Mouse (Mus musculus) MEL (cell line): ENCODE data around the gene Exoc5. TPM values are rescaled to one million over a fixed set of nuclear protein-coding genes. Genes with fewer than 3 reads are reported as not detected.

Experiments
- DNase-seq: peaks from one replicate; pipeline ENCODE4 v3.0.0; 2011; ENCODE audit warnings: low read depth, low spot score
- H3K27ac ChIP-seq: 2 replicates; pipeline ENCODE4 v1.5.1; 2012; ENCODE audit warnings: low read depth, mild to moderate bottlenecking, control low read depth, low read length, moderate library complexity; ENCODE audit not compliant: control insufficient read depth
- H3K27me3 ChIP-seq, 2 experiments: fragments of 150-350 bp in 1 of 2; sonication (generic) in 1 of 2; 2 replicates each; pipeline ENCODE4 v1.6.1; 2012; ENCODE audit warnings: low read length in 2 of 2, mild to moderate bottlenecking in 2 of 2, improper control_type of control experiment in 1 of 2, moderate library complexity in 1 of 2; ENCODE audit not compliant: insufficient read depth in 2 of 2, control insufficient read depth in 1 of 2
- H3K36me3 ChIP-seq, 2 experiments: 2 replicates each; pipeline ENCODE4 v1.6.1; 2012 to 2014; ENCODE audit warnings: low read length in 2 of 2, improper control_type of control experiment in 1 of 2, inconsistent platforms in 1 of 2, mild to moderate bottlenecking in 1 of 2; ENCODE audit not compliant: insufficient read depth in 2 of 2, control insufficient read depth in 1 of 2
- H3K4me1 ChIP-seq, 2 experiments: fragments of 150-350 bp in 1 of 2; sonication (generic) in 1 of 2; 2 replicates each; pipeline ENCODE4 v1.6.1; 2012; ENCODE audit warnings: low read length in 2 of 2, improper control_type of control experiment in 1 of 2, mild to moderate bottlenecking in 1 of 2; ENCODE audit not compliant: insufficient read depth in 2 of 2, control insufficient read depth in 1 of 2
- H3K4me3 ChIP-seq, 2 experiments: fragments of 150-350 bp in 1 of 2; sonication (generic) in 1 of 2; 2 replicates each; pipeline ENCODE4 v1.5.1; 2012; ENCODE audit warnings: low read depth in 2 of 2, low read length in 2 of 2, mild to moderate bottlenecking in 2 of 2, moderate library complexity in 2 of 2, control low read depth in 1 of 2, improper control_type of control experiment in 1 of 2; ENCODE audit not compliant: control insufficient read depth in 1 of 2, insufficient read depth in 1 of 2
- H3K79me2 ChIP-seq: 2 replicates; pipeline ENCODE4 v1.6.1; 2012; ENCODE audit warnings: mild to moderate bottlenecking, low read length, moderate library complexity; ENCODE audit not compliant: control insufficient read depth, poor library complexity, insufficient read depth
- H3K9ac ChIP-seq: 2 replicates; pipeline ENCODE4 v1.6.1; 2012; ENCODE audit warnings: low read depth, mild to moderate bottlenecking, control low read depth, low read length, moderate library complexity; ENCODE audit not compliant: control insufficient read depth, poor library complexity, severe bottlenecking
- H3K9me3 ChIP-seq: fragments of 150-350 bp; sonication (generic); replicated peaks from 2 replicates; pipeline ENCODE4 v1.6.1; 2012; ENCODE audit warnings: mild to moderate bottlenecking, low read length, improper control_type of control experiment, moderate library complexity; ENCODE audit not compliant: insufficient read depth
- BHLHE40 ChIP-seq: IDR thresholded peaks from 2 replicates; pipeline ENCODE4 v1.6.1; 2012; ENCODE audit warnings: low read depth, mild to moderate bottlenecking, inconsistent platforms, low read length, improper control_type of control experiment, borderline replicate concordance
- CTCF ChIP-seq, 3 experiments: IDR thresholded peaks in 2 of 3; conservative IDR thresholded peaks in 1 of 3; 2 replicates each; pipeline ENCODE4 v1.5.1; 2011 to 2012; ENCODE audit warnings: low read length in 3 of 3, low read depth in 2 of 3, mild to moderate bottlenecking in 2 of 3, improper control_type of control experiment in 1 of 3, inconsistent platforms in 1 of 3, mixed read lengths in 1 of 3, moderate library complexity in 1 of 3; ENCODE audit not compliant: control insufficient read depth in 1 of 3, insufficient read depth in 1 of 3, poor library complexity in 1 of 3, severe bottlenecking in 1 of 3
- GABPA ChIP-seq: IDR thresholded peaks from 2 replicates; pipeline ENCODE4 v1.6.1; 2012; ENCODE audit warnings: low read depth, mild to moderate bottlenecking, inconsistent platforms, low read length, improper control_type of control experiment, moderate library complexity
- HCFC1 ChIP-seq: IDR thresholded peaks from 2 replicates; pipeline ENCODE4 v1.6.1; 2012; ENCODE audit warnings: low read depth, mild to moderate bottlenecking, inconsistent platforms, low read length, improper control_type of control experiment, moderate library complexity
- JUND ChIP-seq: IDR thresholded peaks from 2 replicates; pipeline ENCODE4 v1.6.1; 2011; ENCODE audit warnings: low read depth, mild to moderate bottlenecking, improper control_type of control experiment, low read length
- KAT2A ChIP-seq: conservative IDR thresholded peaks from 2 replicates; pipeline ENCODE4 v1.6.1; 2012; ENCODE audit warnings: low read depth, low read length, improper control_type of control experiment, inconsistent platforms
- MAFK ChIP-seq: IDR thresholded peaks from 2 replicates; pipeline ENCODE4 v1.6.1; 2011; ENCODE audit warnings: low read depth, mild to moderate bottlenecking, low read length, improper control_type of control experiment, borderline replicate concordance
- MAZ ChIP-seq: IDR thresholded peaks from 2 replicates; pipeline ENCODE4 v1.6.1; 2012; ENCODE audit warnings: low read depth, mild to moderate bottlenecking, inconsistent platforms, low read length, improper control_type of control experiment
- MEF2A ChIP-seq: IDR thresholded peaks from 2 replicates; pipeline ENCODE4 v1.6.1; 2014; ENCODE audit warnings: low read depth, mild to moderate bottlenecking, inconsistent platforms, low read length, improper control_type of control experiment; ENCODE audit not compliant: poor library complexity, insufficient replicate concordance, severe bottlenecking; ENCODE audit errors: extremely low read depth
- MXI1 ChIP-seq: IDR thresholded peaks from 2 replicates; pipeline ENCODE4 v1.6.1; 2011; ENCODE audit warnings: mild to moderate bottlenecking, low read depth, low read length, improper control_type of control experiment
- MYB ChIP-seq: IDR thresholded peaks from 2 replicates; pipeline ENCODE4 v1.6.1; 2011; ENCODE audit warnings: mild to moderate bottlenecking, low read depth, low read length, improper control_type of control experiment
- MYC ChIP-seq: IDR thresholded peaks from 2 replicates; pipeline ENCODE4 v1.6.1; 2011; ENCODE audit warnings: low read depth, mild to moderate bottlenecking, low read length, improper control_type of control experiment, moderate library complexity
- NELFE ChIP-seq: IDR thresholded peaks from 2 replicates; pipeline ENCODE4 v1.6.1; 2011; ENCODE audit warnings: low read depth, low read length, improper control_type of control experiment
- POLR2AphosphoS2 ChIP-seq: IDR thresholded peaks from 2 replicates; pipeline ENCODE4 v1.6.1; 2011; ENCODE audit warnings: low read length, improper control_type of control experiment
- RAD21 ChIP-seq: IDR thresholded peaks from 2 replicates; pipeline ENCODE4 v1.6.1; 2011; ENCODE audit warnings: mild to moderate bottlenecking, low read depth, low read length, improper control_type of control experiment
- RCOR1 ChIP-seq: IDR thresholded peaks from 2 replicates; pipeline ENCODE4 v1.6.1; 2012; ENCODE audit warnings: low read depth, mild to moderate bottlenecking, inconsistent platforms, low read length, improper control_type of control experiment
- SIN3A ChIP-seq: IDR thresholded peaks from 2 replicates; pipeline ENCODE4 v1.6.1; 2012; ENCODE audit warnings: low read length, improper control_type of control experiment, inconsistent platforms
- SMC3 ChIP-seq: IDR thresholded peaks from 2 replicates; pipeline ENCODE4 v1.6.1; 2011; ENCODE audit warnings: low read depth, low read length, improper control_type of control experiment
- TAL1 ChIP-seq: IDR thresholded peaks from 2 replicates; pipeline ENCODE4 v1.6.1; 2012; ENCODE audit warnings: mild to moderate bottlenecking, inconsistent platforms, low read length, moderate library complexity, mixed read lengths
- TBP ChIP-seq: IDR thresholded peaks from 2 replicates; pipeline ENCODE4 v1.8.0; 2011; ENCODE audit warnings: low read depth, low read length, improper control_type of control experiment
- USF1 ChIP-seq: IDR thresholded peaks from 2 replicates; pipeline ENCODE4 v1.6.1; 2014; ENCODE audit warnings: low read depth, mild to moderate bottlenecking, inconsistent platforms, low read length, improper control_type of control experiment, moderate library complexity
- USF2 ChIP-seq, 2 experiments: IDR thresholded peaks; 2 replicates each; pipeline ENCODE4 v1.6.1; 2011 to 2012; ENCODE audit warnings: improper control_type of control experiment in 2 of 2, low read length in 2 of 2, borderline replicate concordance in 1 of 2, inconsistent platforms in 1 of 2, low read depth in 1 of 2, mild to moderate bottlenecking in 1 of 2; ENCODE audit not compliant: insufficient read depth in 1 of 2
- ZKSCAN1 ChIP-seq: IDR thresholded peaks from 2 replicates; pipeline ENCODE4 v1.6.1; 2012; ENCODE audit warnings: low read depth, mild to moderate bottlenecking, inconsistent platforms, low read length, improper control_type of control experiment, moderate library complexity
- polyA plus RNA-seq, 2 experiments: library from polyadenylated mRNA; stranded (reverse) in 1 of 2; unstranded in 1 of 2; fragments of >175 nt in 1 of 2; fragments of >200 nt in 1 of 2; gene quantifications; 2 replicates each; pipeline versions ENCODE4 v1.2.1 to v1.2.4; 2012; ENCODE audit warnings: low replicate concordance in 2 of 2, low read depth in 1 of 2; ENCODE audit not compliant: insufficient read length in 2 of 2, insufficient read depth in 1 of 2, missing spikeins in 1 of 2
- total RNA-seq: library from RNA; depleted of rRNA; stranded (reverse); fragments of 300-350 nt; gene quantifications from 2 replicates; pipeline ENCODE4 v1.2.3, GENCODE M21; 2012

Gene Exoc5
- total and polyA plus RNA-seq, 3 experiments = 23.0 to 56.4 (median 34.9) TPM

DNA sequence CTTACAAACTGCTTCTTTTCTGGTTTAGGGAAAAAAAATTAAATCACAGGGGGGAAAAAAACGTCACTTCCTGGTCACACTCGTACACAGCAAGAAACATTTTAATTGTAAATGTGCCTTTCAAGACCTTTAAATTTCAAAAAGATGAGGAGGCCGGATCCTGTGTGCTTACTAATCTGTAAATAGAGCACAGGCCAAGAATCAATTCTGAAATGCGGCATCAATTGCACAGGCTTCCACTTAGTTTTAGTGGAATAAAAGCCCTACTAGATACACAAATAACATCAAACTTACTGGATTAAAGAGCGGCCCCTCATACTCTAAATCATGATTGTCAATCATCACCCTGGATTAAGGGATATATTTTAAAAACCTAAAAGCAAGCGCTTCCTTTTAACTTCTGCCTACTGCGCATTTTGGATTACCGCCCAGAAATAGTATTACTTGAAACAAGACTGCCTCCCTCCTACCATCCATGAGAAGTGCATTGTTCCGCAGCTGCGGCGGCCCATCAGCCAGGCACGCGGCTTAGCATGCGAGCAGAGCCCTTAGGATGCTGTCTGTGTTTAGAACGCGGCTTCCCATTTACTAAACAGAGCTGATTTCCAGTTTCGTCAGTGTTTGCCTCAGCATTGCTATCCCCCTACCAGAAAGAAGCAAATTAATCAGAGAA, 75.8 kb downstream of the Exoc5 start:
- Histone ChIP-seq H3K9ac (no peak overlapping the region), H3K27me3 (no peaks in the 10 kb centered on the region), H3K9me3 (no peaks in the 10 kb centered on the region), H3K4me1 (0 out of 4 replicates have a peak, but pooled peaks cover 0 to 3% of the 10 kb centered on the region in 2 experiments), H3K79me2 (no peaks in the 10 kb centered on the region), H3K27ac (no peak overlapping the region), H3K36me3 (peaks cover 0 to 2% of the 10 kb centered on the region in 2 experiments; a peak in 2 of 4 replicates), H3K4me3 (no peak overlapping the region)
- DNase-seq = no peak
- no peak for TF ChIP-seq ZKSCAN1
- no peak for TF ChIP-seq MYC
- TF ChIP-seq BHLHE40 = no peak
- no peak for TF ChIP-seq HCFC1
- TF ChIP-seq MEF2A = no peak
- TF ChIP-seq NELFE = no peak
- TF ChIP-seq TAL1 = no peak
- no peak for TF ChIP-seq USF1
- no peak for TF ChIP-seq CTCF (IDR thresholded peaks at IDR 0.05 in 2 of 3, conservative IDR thresholded peaks at IDR 0.05 in 1 of 3; ENCODE audit: control insufficient read depth in 1 of 3, insufficient read depth in 1 of 3, low read depth in 2 of 3, low read length in 3 of 3, poor library complexity in 1 of 3, severe bottlenecking in 1 of 3)
- TF ChIP-seq MAZ = no peak
- TF ChIP-seq GABPA = no peak
- TF ChIP-seq RCOR1 = no peak
- TF ChIP-seq MAFK = no peak
- no peak for TF ChIP-seq MXI1
- TF ChIP-seq RAD21 = no peak; the same call in 1 of the 2 replicates
- no peak for TF ChIP-seq POLR2AphosphoS2

- H3K4me3 ChIP-seq = no peak overlapping the region
- H3K27me3 ChIP-seq = no peaks in the 10 kb centered on the region
- DNase-seq = no peak
- H3K36me3 ChIP-seq = peaks cover 0 to 2% of the 10 kb centered on the region in 2 experiments; a peak in 2 of 4 replicates
- TF ChIP-seq MYB (no peak), SMC3 (no peak), CTCF (IDR thresholded peaks at IDR 0.05 in 2 of 3, conservative IDR thresholded peaks at IDR 0.05 in 1 of 3; ENCODE audit: control insufficient read depth in 1 of 3, insufficient read depth in 1 of 3, low read depth in 2 of 3, low read length in 3 of 3, poor library complexity in 1 of 3, severe bottlenecking in 1 of 3) (no peak), SIN3A (no peak), RAD21 (no peak), NELFE (no peak), USF2 (IDR thresholded peaks at IDR 0.05; ENCODE audit: borderline replicate concordance in 1 of 2, insufficient read depth in 1 of 2, low read depth in 1 of 2, low read length in 2 of 2) (no peak), JUND (no peak), TBP (no peak), MEF2A (no peak), HCFC1 (no peak), KAT2A (no peak), GABPA (no peak), MXI1 (no peak)
- TF ChIP-seq, all 39 proteins: peak for 0
- Histone ChIP-seq H3K9me3 (no peaks in the 10 kb centered on the region), H3K9ac (no peak overlapping the region), H3K79me2 (no peaks in the 10 kb centered on the region), H3K4me1 (0 out of 4 replicates have a peak, but pooled peaks cover 0 to 3% of the 10 kb centered on the region in 2 experiments), H3K27ac (no peak overlapping the region)
Observed at GRCm38 (mm10) chr14:48989831-48990230, 76.6 kb downstream of the Exoc5 start.
